Mouse (Mus musculus) spleen, adult 2 months (tissue): ENCODE results near the gene Map4k3.

ENCODE experiments used
- CTCF ChIP-seq: fragments of 200-500 bp; IDR thresholded peaks from 2 replicates; pipeline ENCODE4 v1.5.1; 2011; ENCODE audit warnings: mild to moderate bottlenecking, inconsistent platforms; ENCODE audit not compliant: insufficient read depth, insufficient read length, insufficient replicate concordance; ENCODE audit errors: extremely low read depth
- POLR2A ChIP-seq: fragments of 200-500 bp; IDR thresholded peaks from 2 replicates; pipeline ENCODE4 v1.6.1; 2011; ENCODE audit warnings: low read depth, low read length, inconsistent platforms

DNA sequence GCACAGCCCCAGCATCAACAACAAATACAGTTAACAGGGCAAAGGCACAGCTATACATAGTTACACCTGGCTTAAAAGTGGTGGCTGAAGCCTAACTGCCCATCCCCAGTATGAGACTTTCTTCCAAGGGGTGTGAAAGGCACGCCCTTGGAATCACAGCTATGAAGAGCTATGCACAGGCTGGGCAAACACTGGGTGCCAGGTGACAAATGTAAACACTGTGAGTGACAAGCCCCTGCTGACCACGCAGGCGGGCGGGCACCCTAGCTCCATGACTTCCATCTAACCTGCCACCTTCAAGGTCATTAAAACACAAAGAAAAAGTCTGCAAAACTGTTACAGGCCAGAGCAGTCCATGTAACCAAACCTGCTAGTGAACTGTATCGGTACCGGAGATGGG is 19.5 kb downstream of the Map4k3 start:
- TF ChIP-seq CTCF (no peak), POLR2A (no peak)
